Mouse (Mus musculus): ENCODE results near the gene Zscan18. TPM values are rescaled to one million over a fixed set of nuclear protein-coding genes. Genes with fewer than 3 reads are reported as not detected.

Gene Zscan18
- 0.76 and 1.4 TPM in 2 replicates for polyA plus RNA-seq (2012; rRNA removed)

- peak within 1 kb of the TSS; percentile 49; the same call in 1 of the 2 replicates for H3K27ac ChIP-seq (ENCODE audit: insufficient read depth, low read length)
- TF ChIP-seq CTCF (IDR thresholded peaks at IDR 0.05; ENCODE audit: extremely low read depth, insufficient read depth, insufficient read length, insufficient replicate concordance): no peak
- TF ChIP-seq POLR2A (IDR thresholded peaks at IDR 0.05; ENCODE audit: low read depth, low read length): no peak
- no peaks in the 10 kb centered on the region for H3K27me3 ChIP-seq (ENCODE audit: control insufficient read depth, insufficient read depth, low read length)
These were observed at the start of gene Zscan18 for GRCm38 (mm10) chr7:12802866-12803726. Gene Zscan18 (minus strand): TSS chr7:12803635.

GRCm38 (mm10) chr7:12835779-12836178 lies 32.3 kb upstream of the Zscan18 start:
- DNase-seq (ENCODE audit: low read depth in 1 of 2, low spot score in 2 of 2): no peak
- Histone ChIP-seq H3K4me3 (ENCODE audit: extremely low read depth, insufficient read depth, insufficient read length) (0 out of 2 replicates have a peak overlapping the region, but pooled peaks have one; percentile 79), H3K27ac (ENCODE audit: insufficient read depth, low read length) (no peak overlapping the region), H3K27me3 (ENCODE audit: control insufficient read depth, insufficient read depth, low read length) (no peaks in the 10 kb centered on the region), H3K4me1 (ENCODE audit: control insufficient read depth, insufficient read depth, insufficient read length) (peaks cover 4% of the 10 kb centered on the region; the same call in 1 of the 2 replicates), H3K36me3 (ENCODE audit: control insufficient read depth, insufficient read depth, low read length) (peaks cover 27% of the 10 kb centered on the region)
- TF ChIP-seq POLR2A (IDR thresholded peaks at IDR 0.05; ENCODE audit: low read depth, low read length) (no peak), CTCF (IDR thresholded peaks at IDR 0.05; ENCODE audit: extremely low read depth, insufficient read depth, insufficient read length, insufficient replicate concordance) (no peak)
- 96% methylated on average over 4 of the region's 4 CpGs for WGBS

More at GRCm38 (mm10) chr7:12802866-12803726, at the start of gene Zscan18:
- WGBS: 7% methylated on average over 31 of the region's 31 CpGs
- peak within 1 kb of the TSS; percentile 63 for H3K4me3 ChIP-seq (ENCODE audit: extremely low read depth, insufficient read depth, insufficient read length)
- 0 out of 2 replicates have a peak, but pooled peaks cover 1% of the 10 kb centered on the region for H3K36me3 ChIP-seq (ENCODE audit: control insufficient read depth, insufficient read depth, low read length)
- peaks cover 6% of the 10 kb centered on the region; the same call in 1 of the 2 replicates for H3K4me1 ChIP-seq (ENCODE audit: control insufficient read depth, insufficient read depth, insufficient read length)
- peak in 1 of 2 experiments; percentile 36 for DNase-seq (ENCODE audit: low read depth in 1 of 2, low spot score in 2 of 2)

GRCm38 (mm10) chr7:12835193-12835671 lies 31.8 kb upstream of the Zscan18 start:
- H3K4me3 ChIP-seq (ENCODE audit: extremely low read depth, insufficient read depth, insufficient read length): peak overlapping the region; percentile 79
- TF ChIP-seq POLR2A (IDR thresholded peaks at IDR 0.05; ENCODE audit: low read depth, low read length): no peak
- TF ChIP-seq CTCF (IDR thresholded peaks at IDR 0.05; ENCODE audit: extremely low read depth, insufficient read depth, insufficient read length, insufficient replicate concordance): no peak
- peaks cover 4% of the 10 kb centered on the region; the same call in 1 of the 2 replicates for H3K4me1 ChIP-seq (ENCODE audit: control insufficient read depth, insufficient read depth, insufficient read length)
- DNase-seq (ENCODE audit: low read depth in 1 of 2, low spot score in 2 of 2): peak in 1 of 2 experiments; percentile 5
- no peaks in the 10 kb centered on the region for H3K27me3 ChIP-seq (ENCODE audit: control insufficient read depth, insufficient read depth, low read length)
- peak overlapping the region; percentile 89 for H3K27ac ChIP-seq (ENCODE audit: insufficient read depth, low read length)
- H3K36me3 ChIP-seq (ENCODE audit: control insufficient read depth, insufficient read depth, low read length): peaks cover 25% of the 10 kb centered on the region
- 35% methylated on average over 13 of the region's 13 CpGs for WGBS

GRCm38 (mm10) chr7:12834162-12835120 lies 31.0 kb upstream of the Zscan18 start, which contains the start of gene Zfp110:
Gene Zfp110 (plus strand): TSS chr7:12834761.
- peak; percentile 84 to 90 for DNase-seq (ENCODE audit: low read depth in 1 of 2, low spot score in 2 of 2)
- peak within 1 kb of the TSS; percentile 79 for H3K4me3 ChIP-seq (ENCODE audit: extremely low read depth, insufficient read depth, insufficient read length)
- peaks cover 4% of the 10 kb centered on the region; the same call in 1 of the 2 replicates for H3K4me1 ChIP-seq (ENCODE audit: control insufficient read depth, insufficient read depth, insufficient read length)
- H3K27me3 ChIP-seq (ENCODE audit: control insufficient read depth, insufficient read depth, low read length): no peaks in the 10 kb centered on the region
- TF ChIP-seq POLR2A (IDR thresholded peaks at IDR 0.05; ENCODE audit: low read depth, low read length): peak; percentile 79
- TF ChIP-seq CTCF (IDR thresholded peaks at IDR 0.05; ENCODE audit: extremely low read depth, insufficient read depth, insufficient read length, insufficient replicate concordance): no peak
- H3K36me3 ChIP-seq (ENCODE audit: control insufficient read depth, insufficient read depth, low read length): peaks cover 20% of the 10 kb centered on the region
- WGBS: 1% methylated on average over 47 of the region's 47 CpGs
- H3K27ac ChIP-seq (ENCODE audit: insufficient read depth, low read length): peak within 1 kb of the TSS; percentile 89

GRCm38 (mm10) chr7:12818521-12819295 lies 15.3 kb upstream of the Zscan18 start, which contains the start of gene Zfp329:
Gene Zfp329 (minus strand): TSS chr7:12818858.
- under 1% methylated on average over 40 of the region's 40 CpGs for WGBS
- peak; percentile 77 to 89 for DNase-seq (ENCODE audit: low read depth in 1 of 2, low spot score in 2 of 2)
- H3K4me3 ChIP-seq (ENCODE audit: extremely low read depth, insufficient read depth, insufficient read length): peak within 1 kb of the TSS; percentile 86

More at GRCm38 (mm10) chr7:12818521-12819295, 15.3 kb upstream of the Zscan18 start, which contains the start of gene Zfp329:
- no peaks in the 10 kb centered on the region for H3K27me3 ChIP-seq (ENCODE audit: control insufficient read depth, insufficient read depth, low read length)
- no peaks in the 10 kb centered on the region for H3K36me3 ChIP-seq (ENCODE audit: control insufficient read depth, insufficient read depth, low read length)
- H3K27ac ChIP-seq (ENCODE audit: insufficient read depth, low read length): peak within 1 kb of the TSS; percentile 53
- TF ChIP-seq POLR2A (IDR thresholded peaks at IDR 0.05; ENCODE audit: low read depth, low read length) (peak; percentile 77), CTCF (IDR thresholded peaks at IDR 0.05; ENCODE audit: extremely low read depth, insufficient read depth, insufficient read length, insufficient replicate concordance) (no peak)
- H3K4me1 ChIP-seq (ENCODE audit: control insufficient read depth, insufficient read depth, insufficient read length): no peaks in the 10 kb centered on the region

Measured in spleen, adult 2 months (tissue).